Mouse (Mus musculus) liver, embryonic 16.5 days (tissue): ENCODE data around the gene Ppm1k. TPM values are rescaled to one million over a fixed set of nuclear protein-coding genes. Genes with fewer than 3 reads are reported as not detected.
A peak's percentile ranks its signal among the peaks of the same experiment; 100 is the strongest.

Experiments
- ATAC-seq: fragments of 200-750 bp; cut with Nextera tagmentation; 2 replicates; pipeline ENCODE4 v1.8.0; 2017; ENCODE audit warnings: low read depth, mild to moderate bottlenecking, moderate number of reproducible peaks, moderate library complexity
- H3K27ac ChIP-seq: fragments of 300-500 bp; sonication (generic); 2 replicates; pipeline ENCODE4 v1.5.1; 2014; ENCODE audit warnings: mild to moderate bottlenecking, low read length
- H3K27me3 ChIP-seq: fragments of 300-500 bp; sonication (generic); 2 replicates; pipeline ENCODE4 v1.6.1; 2014; ENCODE audit warnings: low read depth, low read length, mixed read lengths; ENCODE audit not compliant: control insufficient read depth, insufficient read depth
- H3K36me3 ChIP-seq: fragments of 300-500 bp; sonication (generic); 2 replicates; pipeline ENCODE4 v1.6.1; 2014; ENCODE audit warnings: mild to moderate bottlenecking; ENCODE audit not compliant: control insufficient read depth, insufficient read depth
- H3K4me1 ChIP-seq: fragments of 300-500 bp; sonication (generic); 2 replicates; pipeline ENCODE4 v1.6.1; 2014; ENCODE audit warnings: low read depth, low read length, mixed read lengths; ENCODE audit not compliant: control insufficient read depth
- H3K4me2 ChIP-seq: fragments of 300-500 bp; sonication (generic); 2 replicates; pipeline ENCODE4 v1.6.1; 2014; ENCODE audit warnings: low read depth, low read length, mixed read lengths
- H3K4me3 ChIP-seq: fragments of 300-500 bp; sonication (generic); 2 replicates; pipeline ENCODE4 v1.5.1; 2014; ENCODE audit warnings: low read depth, mild to moderate bottlenecking, low read length
- H3K9ac ChIP-seq: fragments of 300-500 bp; sonication (generic); 2 replicates; pipeline ENCODE4 v1.6.1; 2014; ENCODE audit warnings: low read depth, low read length
- H3K9me3 ChIP-seq: fragments of 300-500 bp; sonication (generic); replicated peaks from 2 replicates; pipeline ENCODE4 v1.6.1; 2016; ENCODE audit warnings: low read length; ENCODE audit not compliant: control insufficient read depth
- WGBS: fragments of 180-500 bp; shearing (Covaris S2); extraction: QIAGEN DNeasy Blood & Tissue Kit; methylation state at CpG from one replicate; pipeline ENCODE4 v1.1.7; 2014; ENCODE audit not compliant: insufficient replicate concordance; 5-methylcytosine and 5-hydroxymethylcytosine counted together
- polyA plus RNA-seq: library from polyadenylated mRNA; unstranded; fragments of >200 nt; fragmentation: Nextera tagmentation; extraction: Ambion mirVana; gene quantifications from 2 replicates; pipeline ENCODE4 v1.2.1, GENCODE M21; 2015

Ppm1k gene
- polyA plus RNA-seq, 1 experiment from 2014 or later: 6.6 TPM

DNA sequence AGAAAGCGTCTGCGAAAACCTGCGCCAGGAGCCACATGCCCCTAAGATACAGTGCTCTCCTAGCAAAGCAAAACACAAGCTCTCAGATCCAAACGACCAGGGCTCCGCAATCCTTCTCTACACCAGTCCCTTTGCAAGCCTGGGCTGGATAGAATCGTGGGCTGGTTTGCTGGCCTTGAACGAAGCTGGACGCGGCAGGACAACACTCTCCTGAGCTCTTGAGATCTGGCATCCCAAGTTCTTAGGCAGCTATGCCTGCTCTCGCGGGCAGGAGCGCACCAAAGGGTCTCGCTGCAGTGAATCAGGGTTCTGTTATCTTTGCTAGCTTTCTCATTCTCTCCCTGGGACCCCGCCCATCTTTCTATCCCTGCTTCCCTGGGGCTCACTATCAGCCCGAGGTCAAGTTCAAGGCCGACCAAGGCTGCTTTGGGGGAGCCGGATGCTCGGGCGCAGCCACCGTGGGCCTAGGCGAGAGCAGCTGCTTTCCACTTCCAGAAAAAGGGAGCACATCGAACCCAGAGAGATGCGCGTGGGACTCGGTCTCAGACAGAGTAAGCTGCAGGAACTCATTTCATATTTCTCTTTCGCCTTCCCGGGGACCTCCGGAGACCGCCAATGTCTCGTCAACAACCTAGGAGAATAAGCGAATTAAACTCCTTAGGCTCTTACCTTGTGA, 519 bp downstream of the Ppm1k start:
- peak overlapping the region; percentile 66 for H3K4me3 ChIP-seq
- 2% methylated on average over 31 of the region's 31 CpGs for WGBS
- H3K27ac ChIP-seq: peak overlapping the region; percentile 78
- no peaks in the 10 kb centered on the region for H3K27me3 ChIP-seq
- peak overlapping the region; percentile 72 for H3K4me2 ChIP-seq
- peak overlapping the region; percentile 55 for H3K9ac ChIP-seq
- no peaks in the 10 kb centered on the region for H3K9me3 ChIP-seq
- H3K36me3 ChIP-seq: no peaks in the 10 kb centered on the region
- ATAC-seq: no peak; the same call in 1 of the 2 replicates
- peaks cover 2% of the 10 kb centered on the region for H3K4me1 ChIP-seq

DNA sequence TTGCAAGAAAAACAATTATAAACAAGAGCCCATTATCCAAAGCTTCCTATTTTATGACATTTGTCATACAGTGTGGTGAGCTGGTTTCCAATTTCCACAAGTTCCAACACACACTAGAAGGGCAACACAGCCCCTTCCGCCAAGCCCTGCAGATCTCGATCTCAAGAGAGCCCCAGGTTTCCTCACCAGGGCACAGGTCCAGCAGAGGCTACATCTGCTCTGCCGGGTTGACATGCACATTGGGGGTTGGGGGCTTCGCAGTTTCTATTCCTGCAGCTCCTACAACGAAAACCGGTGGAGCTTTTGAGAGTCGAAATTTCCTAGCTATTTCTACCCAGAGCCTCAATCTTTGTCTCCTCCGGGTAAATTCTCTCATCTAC, 1.0 kb downstream of the Ppm1k start:
- Histone ChIP-seq H3K27ac (peak overlapping the region; percentile 78), H3K9ac (peak overlapping the region; percentile 55; the same call in 1 of the 2 replicates), H3K9me3 (no peaks in the 10 kb centered on the region), H3K4me3 (peak overlapping the region; percentile 66), H3K27me3 (no peaks in the 10 kb centered on the region), H3K4me1 (peaks cover 2% of the 10 kb centered on the region), H3K36me3 (no peaks in the 10 kb centered on the region), H3K4me2 (peak overlapping the region; percentile 72)
- whole genome bisulfite sequencing: 5% methylated on average over 8 of the region's 8 CpGs
- ATAC-seq: no peak

GRCm38 (mm10) chr6:57533410-57533809, 1.9 kb downstream of the Ppm1k start:
- peak overlapping the region; percentile 5; the same call in 1 of the 2 replicates for H3K4me3 ChIP-seq

GRCm38 (mm10) chr6:57532022-57532421, 3.2 kb downstream of the Ppm1k start:
- H3K9me3 ChIP-seq: no peaks in the 10 kb centered on the region
- ATAC-seq: no peak
- no peaks in the 10 kb centered on the region for H3K27me3 ChIP-seq
- no peak overlapping the region for H3K4me3 ChIP-seq
- H3K4me1 ChIP-seq: peaks cover 2% of the 10 kb centered on the region
- H3K9ac ChIP-seq: no peak overlapping the region
- no peaks in the 10 kb centered on the region for H3K36me3 ChIP-seq
- whole genome bisulfite sequencing: 59% methylated on average over 1 of the region's 1 CpGs
- no peak overlapping the region for H3K27ac ChIP-seq
- H3K4me2 ChIP-seq: no peak overlapping the region

More at GRCm38 (mm10) chr6:57533410-57533809, 1.9 kb downstream of the Ppm1k start:
- ATAC-seq: no peak
- no peaks in the 10 kb centered on the region for H3K9me3 ChIP-seq
- H3K36me3 ChIP-seq: no peaks in the 10 kb centered on the region
- no peaks in the 10 kb centered on the region for H3K27me3 ChIP-seq
- no peak overlapping the region for H3K9ac ChIP-seq
- no peak overlapping the region for H3K27ac ChIP-seq
- WGBS: 24% methylated on average over 2 of the region's 2 CpGs
- H3K4me2 ChIP-seq: peak overlapping the region; percentile 72; the same call in 1 of the 2 replicates
- peaks cover 2% of the 10 kb centered on the region for H3K4me1 ChIP-seq

GRCm38 (mm10) chr6:57531441-57531840, 3.8 kb downstream of the Ppm1k start:
- no peak overlapping the region for H3K9ac ChIP-seq
- WGBS: 65% methylated on average over 1 of the region's 1 CpGs
- H3K9me3 ChIP-seq: no peaks in the 10 kb centered on the region
- no peaks in the 10 kb centered on the region for H3K27me3 ChIP-seq
- peaks cover 2% of the 10 kb centered on the region for H3K4me1 ChIP-seq
- ATAC-seq: no peak
- no peak overlapping the region for H3K4me2 ChIP-seq
- no peak overlapping the region for H3K27ac ChIP-seq
- no peaks in the 10 kb centered on the region for H3K36me3 ChIP-seq
- H3K4me3 ChIP-seq: no peak overlapping the region

DNA sequence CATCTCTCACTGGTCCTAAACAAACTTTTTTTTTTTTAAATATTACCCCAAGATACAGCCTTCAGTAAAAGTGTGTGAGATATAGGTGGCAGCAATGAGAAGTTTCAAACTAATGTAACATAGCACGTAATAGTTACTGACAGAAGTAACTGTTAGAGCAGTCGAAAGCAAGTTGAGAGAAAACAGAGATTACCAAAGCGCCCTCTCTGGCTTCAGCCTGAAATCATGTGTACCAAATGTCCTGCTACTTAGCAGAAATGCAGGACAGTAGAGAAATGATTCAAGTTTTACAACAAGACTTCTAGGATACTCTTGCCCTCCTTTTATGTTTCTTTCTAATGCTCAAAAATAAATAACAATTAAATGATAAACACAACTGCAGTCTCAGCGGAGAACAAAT, 4.3 kb downstream of the Ppm1k start:
- Histone ChIP-seq H3K4me3 (no peak overlapping the region), H3K27ac (no peak overlapping the region), H3K27me3 (no peaks in the 10 kb centered on the region), H3K36me3 (no peaks in the 10 kb centered on the region), H3K9me3 (no peaks in the 10 kb centered on the region), H3K4me2 (no peak overlapping the region), H3K9ac (no peak overlapping the region), H3K4me1 (peaks cover 2% of the 10 kb centered on the region)
- 55% methylated on average over 4 of the region's 4 CpGs for WGBS
- ATAC-seq: no peak

- peaks cover 2% of the 10 kb centered on the region for H3K4me1 ChIP-seq
- no peak overlapping the region for H3K9ac ChIP-seq
- no peaks in the 10 kb centered on the region for H3K27me3 ChIP-seq
- no peak overlapping the region for H3K4me3 ChIP-seq
- ATAC-seq: no peak
- 64% methylated on average over 1 of the region's 1 CpGs for WGBS
- H3K4me2 ChIP-seq: no peak overlapping the region
- no peak overlapping the region for H3K27ac ChIP-seq
- no peaks in the 10 kb centered on the region for H3K9me3 ChIP-seq
- H3K36me3 ChIP-seq: no peaks in the 10 kb centered on the region
Measured at GRCm38 (mm10) chr6:57529336-57529845, 5.9 kb downstream of the Ppm1k start.

- Histone ChIP-seq H3K9ac (no peak overlapping the region), H3K27ac (no peak overlapping the region), H3K36me3 (no peaks in the 10 kb centered on the region), H3K4me3 (no peak overlapping the region), H3K4me2 (no peak overlapping the region), H3K9me3 (no peaks in the 10 kb centered on the region), H3K4me1 (peaks cover 2% of the 10 kb centered on the region), H3K27me3 (no peaks in the 10 kb centered on the region)
- WGBS: 75% methylated on average over 2 of the region's 2 CpGs
- ATAC-seq: no peak
Measured at GRCm38 (mm10) chr6:57526933-57527332, 8.3 kb downstream of the Ppm1k start.

DNA sequence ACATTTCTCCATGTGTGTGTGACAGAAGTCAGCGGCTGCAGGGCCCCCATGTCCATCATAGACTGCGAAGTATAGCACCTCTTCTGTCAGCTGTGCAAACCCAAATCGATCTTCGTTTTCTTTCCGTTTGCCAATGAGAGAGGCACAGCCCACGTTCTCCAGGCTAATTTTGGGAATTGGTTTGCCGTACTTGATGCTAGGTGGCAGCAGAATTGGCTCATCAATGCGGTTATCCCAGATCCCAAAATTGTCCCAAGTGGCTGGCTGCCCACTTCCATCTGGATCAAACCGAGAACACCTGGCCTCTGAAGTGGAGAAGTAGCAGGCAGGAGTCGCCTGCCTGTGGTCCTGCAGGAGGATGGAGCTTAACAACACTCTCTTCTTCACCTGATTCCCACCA, 10.5 kb downstream of the Ppm1k start:
- H3K27me3 ChIP-seq: no peaks in the 10 kb centered on the region
- H3K9me3 ChIP-seq: no peaks in the 10 kb centered on the region
- no peak for ATAC-seq
- no peak overlapping the region for H3K27ac ChIP-seq
- WGBS: 76% methylated on average over 10 of the region's 10 CpGs
- no peak overlapping the region for H3K4me3 ChIP-seq
- H3K9ac ChIP-seq: no peak overlapping the region
- no peaks in the 10 kb centered on the region for H3K36me3 ChIP-seq
- no peaks in the 10 kb centered on the region for H3K4me1 ChIP-seq
- no peak overlapping the region for H3K4me2 ChIP-seq
